Mouse (Mus musculus): ENCODE data around the gene Srp68. TPM values are rescaled to one million over a fixed set of nuclear protein-coding genes. Genes with fewer than 3 reads are reported as not detected.

Gene Srp68
- total RNA-seq (2021) = 10 to 100 TPM; 69.4 to 71.3 TPM
- long read RNA-seq, transcript Srp68-201 (16 exons, 2,526 nt) = major isoform, 109 of 116 reads
- long read RNA-seq, partial matches to known transcripts = 4 of 116 reads
- long read RNA-seq, other reads (novel, unspliced or antisense) = 3 of 116 reads

GRCm38 (mm10) chr11:116274045-116274666 is at the start of gene Srp68:
Gene Srp68, minus strand, starts transcription at chr11:116274217.
- peak; percentile 93 to 97 for DNase-seq (ENCODE audit: low spot score in 2 of 2)

- peak; percentile 64 to 85 for DNase-seq (ENCODE audit: low spot score in 2 of 2)
These were observed 45.0 kb upstream of the Srp68 start for GRCm38 (mm10) chr11:116318719-116319659.

GRCm38 (mm10) chr11:116312359-116312758 is 38.3 kb upstream of the Srp68 start:
- no peak for DNase-seq (ENCODE audit: low spot score in 2 of 2)

DNA sequence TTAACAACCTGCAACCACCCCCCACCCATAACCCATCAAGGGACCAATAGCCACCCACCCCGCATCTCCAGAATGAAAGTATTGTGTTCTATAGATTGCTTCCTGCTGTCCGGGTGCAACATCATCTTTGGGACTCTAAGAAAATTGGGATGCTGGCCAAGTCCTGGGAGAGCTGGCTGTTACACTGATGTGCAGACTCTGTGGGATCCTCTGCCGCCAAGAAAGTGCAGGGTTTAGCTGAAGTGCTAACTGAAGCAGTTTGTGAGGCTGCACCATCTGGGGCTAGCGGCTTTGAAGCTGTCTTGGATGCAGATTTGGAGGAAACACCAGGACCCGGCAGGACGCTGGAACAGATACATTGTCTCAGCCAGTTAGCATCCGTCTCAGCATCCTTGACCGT is 37.2 kb upstream of the Srp68 start:
- DNase-seq (ENCODE audit: low spot score in 2 of 2) = no peak

DNA sequence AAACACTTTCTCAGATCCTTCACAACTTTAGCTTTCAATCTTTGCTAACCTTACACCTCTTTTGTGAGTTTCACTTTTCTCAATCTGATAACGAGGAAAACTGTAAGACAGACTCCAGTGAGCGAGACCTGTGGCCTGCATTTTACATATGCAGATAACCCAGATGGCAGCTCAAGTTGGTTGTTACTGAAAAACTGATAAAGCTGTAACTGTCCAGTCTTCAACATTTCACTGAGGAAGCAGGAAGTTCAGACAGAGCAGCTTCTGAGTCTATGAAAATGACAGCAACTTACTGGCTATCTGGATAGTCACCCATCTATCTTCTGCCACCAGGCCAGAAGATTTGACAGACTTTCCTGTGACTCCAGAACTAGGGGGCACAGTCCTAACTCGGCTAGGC is 35.6 kb upstream of the Srp68 start:
- no peak for DNase-seq (ENCODE audit: low spot score in 2 of 2)

- no peak for DNase-seq (ENCODE audit: low spot score in 2 of 2)
These were observed 33.9 kb upstream of the Srp68 start for GRCm38 (mm10) chr11:116307762-116308531.

DNA sequence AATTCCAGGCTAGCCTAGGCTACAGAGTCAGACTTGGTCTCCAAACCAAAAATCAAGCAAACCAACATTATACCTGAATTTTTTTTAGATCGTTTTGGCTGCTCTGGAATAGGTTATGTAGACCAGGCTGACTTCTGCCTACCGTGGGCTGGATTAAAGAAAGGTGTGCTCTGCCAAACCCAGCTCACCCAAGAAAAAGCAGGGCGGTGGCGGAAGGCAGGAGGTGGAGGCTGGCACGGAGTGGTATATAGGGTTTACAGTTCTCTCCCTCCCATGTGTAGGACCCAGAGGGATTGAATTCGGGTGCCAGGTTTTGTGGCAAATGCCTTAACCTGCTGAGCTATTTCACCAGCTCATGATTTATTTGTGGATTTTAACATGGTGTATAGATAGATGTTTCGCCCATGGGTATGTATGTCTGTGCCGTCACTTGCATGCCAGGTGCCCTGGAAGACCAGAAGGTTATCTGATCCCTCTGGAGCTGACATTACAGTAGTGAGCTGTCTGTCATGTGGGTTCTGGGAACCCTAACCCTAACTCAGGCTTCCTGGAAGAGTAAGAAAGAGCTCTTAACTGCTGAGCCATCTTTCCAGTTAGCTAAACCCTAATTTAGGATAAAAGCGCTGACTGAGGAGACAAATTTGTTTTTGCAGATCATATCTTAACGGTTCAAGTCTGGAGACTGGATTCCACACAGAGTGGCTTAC is 33.2 kb upstream of the Srp68 start, which contains the start of gene Exoc7:
Exoc7 (minus strand) TSS at position 215 of the 707 bp plus-strand sequence.
- DNase-seq (ENCODE audit: low spot score in 2 of 2) = no peak

- peak; percentile 86 to 91 for DNase-seq (ENCODE audit: low spot score in 2 of 2)
These were observed 32.3 kb upstream of the Srp68 start for GRCm38 (mm10) chr11:116306126-116306982.

DNA sequence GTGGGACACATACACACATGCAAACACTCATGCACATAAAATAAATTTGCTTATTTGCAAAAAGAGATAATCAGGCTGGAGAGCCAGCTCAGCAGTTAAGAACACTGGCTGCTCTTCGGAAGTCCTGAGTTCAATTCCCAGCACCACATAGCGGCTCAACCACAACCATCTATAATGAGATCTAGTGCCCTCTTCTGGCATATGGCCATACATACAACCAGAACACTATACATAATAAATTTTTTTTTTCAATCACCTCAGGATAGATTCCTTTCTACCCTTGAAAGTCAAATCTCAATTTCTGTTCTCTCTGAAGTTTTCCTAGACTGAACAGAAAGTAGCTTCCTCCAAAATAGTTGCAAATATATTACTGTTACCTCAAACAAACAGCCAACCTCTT is 31.4 kb upstream of the Srp68 start:
- DNase-seq (ENCODE audit: low spot score in 2 of 2) = no peak

DNA sequence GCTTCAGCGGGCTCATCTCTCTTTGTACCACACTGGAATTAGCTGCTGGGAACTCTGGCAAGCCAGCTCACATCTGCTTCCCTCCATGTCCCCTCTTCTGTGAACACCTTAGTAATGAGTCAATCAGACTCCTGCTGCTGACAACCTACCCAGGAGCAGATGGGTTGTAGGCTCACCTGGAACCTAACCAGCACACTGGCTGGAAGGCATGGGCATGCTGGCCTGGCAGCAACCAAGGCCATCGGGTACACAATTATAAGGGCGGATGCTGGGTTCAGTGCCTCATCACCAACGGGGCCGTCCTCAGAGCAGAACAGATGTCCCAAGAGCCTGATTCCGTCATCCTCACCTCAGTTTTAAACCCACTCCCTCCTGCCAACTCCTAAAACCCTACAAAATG is 24.6 kb upstream of the Srp68 start:
- DNase-seq (ENCODE audit: low spot score in 2 of 2) = no peak

DNA sequence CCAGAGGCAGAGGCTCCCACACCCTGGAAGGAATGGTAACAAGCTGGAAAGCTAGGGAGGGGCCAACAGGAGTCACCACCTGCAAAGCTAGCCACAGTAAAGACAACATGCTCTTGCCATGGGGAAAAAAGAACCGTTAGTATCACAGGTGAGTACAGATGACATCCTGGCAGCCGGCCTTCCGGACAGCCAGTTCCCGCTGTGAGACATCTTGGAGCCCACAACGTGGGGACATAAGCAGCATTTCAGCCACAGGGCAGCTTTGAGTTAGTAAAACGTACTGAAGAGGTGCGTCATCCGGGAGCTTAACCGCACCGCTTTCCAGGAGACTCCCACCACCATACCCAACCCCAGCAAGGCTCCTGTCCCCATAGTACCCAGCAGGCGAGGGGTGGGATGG is 24.2 kb upstream of the Srp68 start:
- DNase-seq (ENCODE audit: low spot score in 2 of 2) = no peak

DNA sequence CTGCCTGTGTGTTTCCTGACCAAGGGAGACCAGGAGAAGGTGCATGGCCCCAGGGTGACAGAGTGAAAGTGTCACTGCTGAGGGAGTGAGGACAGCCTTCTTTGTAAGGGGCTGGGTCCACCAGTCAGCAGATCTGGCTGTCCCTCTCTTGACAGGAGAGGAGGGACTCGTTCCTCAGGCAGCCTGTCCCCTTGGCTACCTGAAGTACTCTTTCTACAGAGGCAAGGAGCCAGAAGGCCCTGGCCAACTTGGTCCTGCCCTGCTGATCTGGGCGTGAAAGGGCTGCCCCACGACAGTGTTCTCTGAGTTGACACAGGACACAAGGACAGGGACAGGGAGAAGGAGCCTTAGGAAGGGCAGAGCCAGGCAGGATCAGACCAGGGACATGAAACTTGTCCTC is 23.0 kb upstream of the Srp68 start:
- DNase-seq (ENCODE audit: low spot score in 2 of 2) = no peak

DNA sequence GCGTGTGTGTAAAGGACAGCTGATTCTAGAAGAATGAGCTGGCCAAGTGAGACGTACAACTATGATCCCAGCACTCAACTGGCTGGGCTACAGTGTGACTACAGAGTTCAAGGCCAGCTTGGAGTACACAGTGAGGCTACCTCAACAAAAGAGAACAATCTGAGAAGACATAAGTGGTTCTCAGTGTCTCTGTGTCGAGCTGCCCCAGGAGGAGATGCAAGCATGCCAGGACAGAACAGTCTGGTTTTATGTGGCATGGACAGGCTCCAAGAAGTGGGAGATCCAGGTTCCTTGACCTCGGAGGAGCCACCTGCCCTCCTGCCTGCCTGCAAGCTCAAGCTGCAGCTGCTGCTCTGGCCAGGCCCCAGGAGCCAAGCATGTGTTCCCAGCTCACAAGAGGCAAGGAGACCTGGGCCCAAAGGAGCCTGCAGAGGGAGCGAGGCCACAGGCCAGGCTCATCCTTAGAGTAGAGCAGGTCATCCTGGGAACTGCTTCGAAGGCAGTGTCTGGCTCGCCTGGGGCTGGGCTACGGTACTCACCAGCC is 22.2 kb upstream of the Srp68 start:
- no peak for DNase-seq (ENCODE audit: low spot score in 2 of 2)

- peak in 1 of 2 experiments; percentile 47 for DNase-seq (ENCODE audit: low spot score in 2 of 2)
These were observed 20.3 kb upstream of the Srp68 start for GRCm38 (mm10) chr11:116294319-116294718.

GRCm38 (mm10) chr11:116293538-116294137 is 19.6 kb upstream of the Srp68 start:
- DNase-seq (ENCODE audit: low spot score in 2 of 2) = no peak

- no peak for DNase-seq (ENCODE audit: low spot score in 2 of 2)
These were observed 18.4 kb upstream of the Srp68 start for GRCm38 (mm10) chr11:116292401-116292800.

DNA sequence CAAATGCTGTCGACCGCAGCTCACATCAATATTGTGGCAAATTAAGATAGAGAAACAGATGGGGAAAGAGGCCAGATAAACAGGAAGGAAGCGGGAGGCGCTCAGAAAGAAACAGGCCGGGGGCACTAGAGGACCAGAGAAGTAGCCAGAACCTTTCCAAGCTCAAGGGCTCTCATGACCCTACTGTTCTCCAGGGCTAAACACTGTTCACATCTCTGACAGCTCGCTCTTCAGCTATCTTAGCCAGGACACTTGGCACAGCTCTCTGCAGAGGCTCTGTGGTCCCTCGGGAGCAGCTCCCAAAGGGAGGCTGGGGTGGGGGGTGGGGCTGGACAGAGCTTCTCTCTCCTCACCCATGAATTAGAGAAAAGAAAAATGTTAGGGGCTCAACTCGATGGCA is 16.5 kb upstream of the Srp68 start:
- DNase-seq (ENCODE audit: low spot score in 2 of 2) = no peak

- no peak for DNase-seq (ENCODE audit: low spot score in 2 of 2)
These were observed 13.3 kb upstream of the Srp68 start for GRCm38 (mm10) chr11:116287351-116287750.

DNA sequence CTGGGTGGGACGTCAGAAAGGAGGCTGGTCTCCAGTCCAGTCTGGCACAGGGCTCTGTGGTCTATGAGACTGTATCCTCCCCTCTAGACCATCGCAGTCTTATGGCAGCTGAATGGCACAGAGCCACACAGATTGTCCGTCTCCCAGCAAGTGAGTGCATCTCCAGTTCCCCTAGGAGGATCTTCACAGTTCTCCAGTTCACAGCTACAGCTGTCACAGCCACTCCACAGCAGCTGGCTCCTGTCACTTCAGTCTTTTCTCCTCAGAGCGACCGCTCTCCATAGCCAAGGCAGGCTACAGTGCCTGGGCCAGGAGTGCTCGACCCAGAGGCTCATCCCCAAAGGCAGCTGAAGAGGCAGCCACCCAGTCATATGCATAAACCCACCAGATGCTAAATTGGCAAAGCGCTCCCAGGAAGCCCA is 11.8 kb upstream of the Srp68 start:
- DNase-seq (ENCODE audit: low spot score in 2 of 2) = no peak
